Mouse (Mus musculus): ENCODE measurements at regions not wholly inside any gene's neighbourhood (a gene's known extent, or its start where the extent isn't known, plus 50 kb on each side); places are given as distances from the start of the nearest gene placed in this dataset.

DNA sequence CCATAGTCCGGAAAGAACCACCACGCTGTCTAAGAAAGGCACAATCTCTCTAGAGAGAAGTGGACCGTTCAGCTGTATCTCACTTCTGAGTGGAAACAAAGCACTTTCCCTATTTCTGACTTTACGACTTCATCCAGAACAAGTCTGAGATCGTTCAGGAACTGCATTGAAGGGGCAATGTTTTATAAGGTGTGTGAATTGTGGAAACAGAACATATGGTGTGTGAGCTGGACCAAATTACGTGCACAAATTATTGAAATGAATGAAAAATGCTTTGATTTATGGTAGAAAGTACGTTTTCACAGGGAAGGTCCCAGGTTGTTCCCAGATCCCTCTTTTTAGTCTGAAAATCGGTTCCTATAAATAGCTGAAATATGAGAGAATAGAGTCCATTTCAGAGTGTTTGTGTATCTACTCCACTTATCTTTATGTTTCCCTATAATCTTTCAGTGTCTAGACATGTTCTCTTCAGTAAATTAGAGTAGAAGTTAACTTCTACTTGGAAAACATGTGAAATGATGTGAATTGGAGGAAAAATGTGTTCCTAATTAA lies 638.1 kb downstream of the A830018L16Rik start:
- TF ChIP-seq CTCF (IDR thresholded peaks at IDR 0.05; ENCODE audit: control insufficient read depth, insufficient read depth, insufficient read length), result no peak
- no peak for TF ChIP-seq MYOD1 (IDR thresholded peaks at IDR 0.05; ENCODE audit: control insufficient read depth, insufficient read length, low read depth)
- no peak for TF ChIP-seq MAX (IDR thresholded peaks at IDR 0.05)

All from C2C12 (cell line).